Mouse (Mus musculus): ENCODE results near the gene Nxpe4. TPM values are rescaled to one million over a fixed set of nuclear protein-coding genes. Genes with fewer than 3 reads are reported as not detected.

Nxpe4 gene
- polyA plus RNA-seq, 1 experiment from 2014 or later, result 2.8 TPM

- H3K4me2 ChIP-seq, result peak overlapping the region; percentile 16; the same call in 1 of the 2 replicates
These were observed 200.2 kb downstream of the Nxpe4 start for GRCm38 (mm10) chr9:48361815-48362631.

GRCm38 (mm10) chr9:48362743-48363142 is 200.9 kb downstream of the Nxpe4 start:
- Histone ChIP-seq H3K36me3 (no peaks in the 10 kb centered on the region), H3K27ac (ENCODE audit: poor library complexity, severe bottlenecking) (no peak overlapping the region), H3K9ac (no peak overlapping the region), H3K4me1 (replicated peaks) (peaks cover 8% of the 10 kb centered on the region), H3K4me2 (no peak overlapping the region), H3K9me3 (replicated peaks) (no peaks in the 10 kb centered on the region), H3K27me3 (replicated peaks) (no peaks in the 10 kb centered on the region), H3K4me3 (no peak overlapping the region)
- ATAC-seq (ENCODE audit: insufficient number of reproducible peaks, low FRiP score), result no peak
- 87% methylated on average over 6 of the region's 6 CpGs for WGBS

More at GRCm38 (mm10) chr9:48361815-48362631, 200.2 kb downstream of the Nxpe4 start:
- H3K36me3 ChIP-seq, result no peaks in the 10 kb centered on the region
- 37% methylated on average over 14 of the region's 14 CpGs for WGBS
- H3K4me1 ChIP-seq (replicated peaks), result peaks cover 8% of the 10 kb centered on the region
- peak; percentile 95 for ATAC-seq (ENCODE audit: insufficient number of reproducible peaks, low FRiP score)
- no peaks in the 10 kb centered on the region for H3K9me3 ChIP-seq (replicated peaks)
- H3K27me3 ChIP-seq (replicated peaks), result no peaks in the 10 kb centered on the region
- peak overlapping the region; percentile 66 for H3K27ac ChIP-seq (ENCODE audit: poor library complexity, severe bottlenecking)
- no peak overlapping the region for H3K4me3 ChIP-seq
- H3K9ac ChIP-seq, result no peak overlapping the region

DNA sequence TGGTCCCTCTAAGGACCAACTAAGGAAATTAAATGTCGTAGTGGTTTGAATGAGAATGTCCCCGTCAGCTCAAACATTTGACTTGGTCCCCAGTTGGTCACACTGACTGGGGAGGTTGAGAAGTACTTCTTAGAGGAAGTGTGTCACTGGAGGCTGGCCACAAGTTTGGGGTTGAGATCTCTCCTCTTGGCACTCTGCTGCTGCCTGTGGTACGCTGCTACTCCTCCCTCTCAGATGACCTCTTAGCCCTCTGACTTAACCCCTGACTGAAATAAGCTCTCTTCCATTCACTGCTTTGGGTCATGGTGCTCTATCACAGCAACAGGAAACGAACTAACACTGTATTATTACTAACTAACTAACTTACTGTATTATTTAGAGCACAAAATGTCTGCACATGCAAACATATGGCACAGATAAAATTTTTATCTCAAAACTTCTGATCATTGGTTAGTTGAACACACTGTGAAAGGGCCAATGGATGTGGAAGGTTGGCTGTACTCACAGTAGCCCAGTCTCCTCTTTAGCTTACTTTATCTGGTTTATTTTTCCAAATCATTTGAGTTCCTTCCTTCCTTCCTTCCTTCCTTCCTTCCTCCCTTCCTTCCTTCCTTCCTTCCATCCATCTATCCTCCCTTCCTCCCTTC is 211.5 kb downstream of the Nxpe4 start:
- no peaks in the 10 kb centered on the region for H3K9me3 ChIP-seq (replicated peaks)
- ATAC-seq (ENCODE audit: insufficient number of reproducible peaks, low FRiP score), result no peak
- WGBS, result 62% methylated on average over 4 of the region's 4 CpGs
- no peak overlapping the region for H3K4me2 ChIP-seq
- no peak overlapping the region for H3K27ac ChIP-seq (ENCODE audit: poor library complexity, severe bottlenecking)
- no peak overlapping the region for H3K9ac ChIP-seq
- no peak overlapping the region for H3K4me3 ChIP-seq
- H3K27me3 ChIP-seq (replicated peaks), result no peaks in the 10 kb centered on the region
- H3K4me1 ChIP-seq (replicated peaks), result no peaks in the 10 kb centered on the region
- no peaks in the 10 kb centered on the region for H3K36me3 ChIP-seq

DNA sequence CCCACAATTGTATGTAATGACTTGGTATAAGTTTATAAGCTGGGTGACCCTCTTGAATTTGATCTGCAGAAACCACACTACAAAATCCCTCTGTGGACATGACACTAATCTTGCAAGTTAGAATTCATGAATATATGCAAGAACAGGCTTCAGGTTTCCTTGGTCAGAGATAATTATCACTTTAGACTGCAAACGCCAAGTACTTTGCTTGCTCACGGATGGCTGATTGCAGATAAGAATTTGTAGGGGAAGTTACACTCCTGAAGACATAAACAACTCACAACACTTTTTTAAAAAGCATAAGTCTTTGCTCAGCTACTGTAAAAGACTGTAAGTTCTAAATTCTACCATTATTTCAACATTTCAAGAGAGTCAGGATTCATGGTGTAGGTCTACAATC is 212.5 kb downstream of the Nxpe4 start:
- 43% methylated on average over 2 of the region's 2 CpGs for WGBS
- H3K4me3 ChIP-seq, result no peak overlapping the region
- no peak for ATAC-seq (ENCODE audit: insufficient number of reproducible peaks, low FRiP score)
- H3K9me3 ChIP-seq (replicated peaks), result no peaks in the 10 kb centered on the region
- no peaks in the 10 kb centered on the region for H3K27me3 ChIP-seq (replicated peaks)
- no peak overlapping the region for H3K9ac ChIP-seq
- no peaks in the 10 kb centered on the region for H3K36me3 ChIP-seq
- no peaks in the 10 kb centered on the region for H3K4me1 ChIP-seq (replicated peaks)
- H3K4me2 ChIP-seq, result no peak overlapping the region
- no peak overlapping the region for H3K27ac ChIP-seq (ENCODE audit: poor library complexity, severe bottlenecking)

GRCm38 (mm10) chr9:48388451-48388850 is 226.6 kb downstream of the Nxpe4 start:
- 67% methylated on average over 4 of the region's 4 CpGs for WGBS
- Histone ChIP-seq H3K9me3 (replicated peaks) (no peaks in the 10 kb centered on the region), H3K36me3 (no peaks in the 10 kb centered on the region), H3K4me1 (replicated peaks) (no peaks in the 10 kb centered on the region), H3K4me2 (no peak overlapping the region), H3K9ac (no peak overlapping the region), H3K27me3 (replicated peaks) (no peaks in the 10 kb centered on the region), H3K27ac (ENCODE audit: poor library complexity, severe bottlenecking) (no peak overlapping the region), H3K4me3 (no peak overlapping the region)
- ATAC-seq (ENCODE audit: insufficient number of reproducible peaks, low FRiP score), result no peak

- no peaks in the 10 kb centered on the region for H3K27me3 ChIP-seq (replicated peaks)
- no peak for ATAC-seq (ENCODE audit: insufficient number of reproducible peaks, low FRiP score)
- no peaks in the 10 kb centered on the region for H3K36me3 ChIP-seq
- H3K9ac ChIP-seq, result no peak overlapping the region
- H3K4me2 ChIP-seq, result no peak overlapping the region
- no peak overlapping the region for H3K4me3 ChIP-seq
- H3K9me3 ChIP-seq (replicated peaks), result no peaks in the 10 kb centered on the region
- WGBS, result 71% methylated on average over 3 of the region's 3 CpGs
- no peaks in the 10 kb centered on the region for H3K4me1 ChIP-seq (replicated peaks)
- no peak overlapping the region for H3K27ac ChIP-seq (ENCODE audit: poor library complexity, severe bottlenecking)
These were observed 228.2 kb downstream of the Nxpe4 start for GRCm38 (mm10) chr9:48389983-48390382.

DNA sequence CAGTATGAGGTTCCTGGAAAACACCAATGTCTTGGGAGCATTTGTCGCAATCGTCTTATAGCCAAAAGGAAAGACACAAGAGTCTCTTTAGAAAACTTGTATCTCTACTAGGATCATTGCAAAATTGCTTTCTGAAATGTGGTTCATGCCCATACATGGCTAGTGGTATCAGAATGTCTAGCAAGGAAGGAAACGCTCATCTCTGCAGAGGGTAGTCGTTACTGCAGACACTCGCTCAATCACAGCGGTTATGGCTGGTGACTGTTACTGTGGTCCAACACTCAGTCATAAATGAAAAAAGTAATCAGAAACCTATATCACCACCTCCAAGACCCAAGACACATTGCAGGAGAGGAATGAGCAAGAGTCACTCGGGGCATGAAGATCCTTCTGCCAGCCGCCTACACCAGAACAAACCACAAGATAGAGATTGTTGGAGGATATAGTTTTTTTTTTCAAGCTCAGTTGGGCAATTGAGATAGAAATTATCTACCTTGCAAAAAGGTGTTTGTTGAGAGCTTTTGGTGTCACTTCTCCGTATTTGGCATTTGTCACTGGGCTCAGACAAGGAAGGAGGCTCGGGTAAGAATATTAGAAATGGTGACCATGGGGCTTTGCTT is 241.9 kb downstream of the Nxpe4 start:
- H3K9me3 ChIP-seq (replicated peaks), result no peaks in the 10 kb centered on the region; the same call in 1 of the 2 replicates

GRCm38 (mm10) chr9:48404687-48405086 is 242.9 kb downstream of the Nxpe4 start:
- Histone ChIP-seq H3K27ac (ENCODE audit: poor library complexity, severe bottlenecking) (no peak overlapping the region), H3K4me3 (no peak overlapping the region), H3K27me3 (replicated peaks) (no peaks in the 10 kb centered on the region), H3K4me1 (replicated peaks) (no peaks in the 10 kb centered on the region), H3K9ac (no peak overlapping the region), H3K36me3 (no peaks in the 10 kb centered on the region), H3K4me2 (no peak overlapping the region), H3K9me3 (replicated peaks) (no peaks in the 10 kb centered on the region; the same call in 1 of the 2 replicates)
- ATAC-seq (ENCODE audit: insufficient number of reproducible peaks, low FRiP score), result no peak
- 65% methylated on average over 3 of the region's 3 CpGs for WGBS

More for the DNA sequence above, 241.9 kb downstream of the Nxpe4 start:
- ATAC-seq (ENCODE audit: insufficient number of reproducible peaks, low FRiP score), result no peak
- no peaks in the 10 kb centered on the region for H3K27me3 ChIP-seq (replicated peaks)
- H3K4me2 ChIP-seq, result no peak overlapping the region
- no peak overlapping the region for H3K27ac ChIP-seq (ENCODE audit: poor library complexity, severe bottlenecking)
- H3K9ac ChIP-seq, result no peak overlapping the region
- H3K4me1 ChIP-seq (replicated peaks), result no peaks in the 10 kb centered on the region
- WGBS, result 86% methylated on average over 10 of the region's 10 CpGs
- H3K36me3 ChIP-seq, result no peaks in the 10 kb centered on the region
- H3K4me3 ChIP-seq, result no peak overlapping the region

DNA sequence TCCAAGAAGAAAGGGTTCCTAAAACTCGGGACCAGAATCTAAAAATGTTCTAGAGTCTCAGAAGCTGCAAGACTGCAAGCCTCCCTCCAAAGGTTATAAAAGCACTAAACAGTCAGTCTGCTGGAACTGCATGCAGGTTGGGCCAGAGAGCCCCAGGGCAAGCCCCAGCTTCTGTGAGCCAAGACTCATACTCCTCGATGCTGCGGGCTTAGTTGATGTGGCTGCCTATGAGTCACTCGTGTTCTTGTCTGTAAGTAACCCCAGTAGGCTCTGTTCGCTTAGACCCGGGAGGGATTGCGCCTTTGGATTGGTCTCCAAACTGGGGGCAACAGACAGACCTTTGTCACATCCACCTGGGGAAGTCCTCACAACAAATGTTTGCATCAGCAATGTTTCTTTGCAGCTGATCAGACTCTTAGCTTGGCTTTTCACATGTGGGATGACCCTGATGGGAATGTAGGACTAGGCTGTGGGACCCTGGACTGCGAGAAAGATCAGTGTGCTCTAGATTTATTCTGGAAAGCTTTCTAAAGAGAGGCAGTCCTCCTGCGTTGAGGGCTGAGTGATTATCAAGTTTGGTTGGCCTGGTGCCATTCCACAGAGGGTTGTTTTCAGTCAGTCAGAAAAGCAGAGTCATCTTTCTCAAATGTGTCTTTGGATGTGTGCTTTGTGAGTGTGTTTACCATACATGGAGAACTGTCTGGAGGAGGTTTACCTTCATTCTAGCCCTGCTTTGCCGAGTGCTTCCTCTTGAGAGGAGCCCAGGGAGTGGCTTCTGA is 245.9 kb downstream of the Nxpe4 start:
- H3K27me3 ChIP-seq (replicated peaks), result no peaks in the 10 kb centered on the region
- 71% methylated on average over 10 of the region's 10 CpGs for WGBS

GRCm38 (mm10) chr9:48410217-48411035 is 248.6 kb downstream of the Nxpe4 start:
- ATAC-seq (ENCODE audit: insufficient number of reproducible peaks, low FRiP score), result no peak
- Histone ChIP-seq H3K4me3 (no peak overlapping the region), H3K9me3 (replicated peaks) (no peaks in the 10 kb centered on the region; the same call in 1 of the 2 replicates), H3K27ac (ENCODE audit: poor library complexity, severe bottlenecking) (no peak overlapping the region), H3K4me2 (no peak overlapping the region), H3K9ac (no peak overlapping the region), H3K27me3 (replicated peaks) (no peaks in the 10 kb centered on the region), H3K36me3 (no peaks in the 10 kb centered on the region), H3K4me1 (replicated peaks) (no peaks in the 10 kb centered on the region)
- WGBS, result 76% methylated on average over 6 of the region's 6 CpGs

More for the DNA sequence above, 245.9 kb downstream of the Nxpe4 start:
- H3K4me1 ChIP-seq (replicated peaks), result no peaks in the 10 kb centered on the region
- H3K9me3 ChIP-seq (replicated peaks), result no peaks in the 10 kb centered on the region; the same call in 1 of the 2 replicates
- no peak for ATAC-seq (ENCODE audit: insufficient number of reproducible peaks, low FRiP score)
- no peak overlapping the region for H3K4me3 ChIP-seq
- no peak overlapping the region for H3K9ac ChIP-seq
- no peak overlapping the region for H3K4me2 ChIP-seq
- H3K27ac ChIP-seq (ENCODE audit: poor library complexity, severe bottlenecking), result no peak overlapping the region
- H3K36me3 ChIP-seq, result no peaks in the 10 kb centered on the region

All from heart, embryonic 12.5 days (tissue).